ENCODE assay signal across 8 mouse cellular contexts in the genomic region with DNA sequence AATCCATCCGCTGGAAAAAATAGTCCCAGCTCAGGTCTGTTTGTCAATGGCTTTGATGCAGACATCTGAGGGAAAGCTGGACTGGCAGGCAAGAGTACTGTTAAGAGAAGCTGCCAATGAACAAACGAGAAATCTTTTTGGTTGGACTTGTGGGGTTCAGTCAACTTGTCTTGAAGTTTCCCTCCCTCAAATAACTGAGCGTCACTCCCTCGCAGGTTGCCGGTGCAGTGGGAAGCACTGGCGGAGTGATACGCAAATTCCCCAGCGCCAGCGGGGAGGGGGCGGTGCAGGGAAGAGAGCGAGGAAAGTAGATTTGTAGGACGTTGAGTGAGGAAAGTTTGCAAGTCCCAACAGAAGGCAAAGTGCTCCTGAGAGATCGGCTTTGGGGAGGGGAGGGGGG. TPM values are rescaled to one million over a fixed set of nuclear protein-coding genes. Genes with fewer than 3 reads are reported as not detected.
A peak's percentile ranks its signal among the peaks of the same experiment; 100 is the strongest.
DNase-seq lines count a peak whose midpoint lies in the region; ATAC-seq lines count a peak whose summit lies in the region.

A gene (plus strand): TSS at position 276 of the 400 bp plus-strand sequence.

- DNase-seq in cerebellum, adult 18-20 months: peak; percentile 2 to 10
- peak; percentile 81 for DNase-seq in embryo, embryonic 10.5 days (ENCODE audit: low spot score)
- DNase-seq in gastrocnemius, postnatal 36 days: peak; percentile 11 to 17
- DNase-seq in hindlimb bud, embryonic 11.5 days (ENCODE audit: extremely low spot score, low read depth, low spot score): peak; percentile 56
- DNase-seq in left cerebral cortex, postnatal 36 days (ENCODE audit: low spot score in 2 of 2): peak; percentile 10 to 13
- peak; percentile 8 for DNase-seq in right cerebral cortex, postnatal 25 days

- ATAC-seq in cerebellum, adult (ENCODE audit: insufficient number of reproducible peaks, low FRiP score, low TSS enrichment): no peak
- peak; percentile 77 for ATAC-seq in megakaryocyte progenitor cell, adult 5-6 weeks (replicated peaks; ENCODE audit: poor library complexity)

- intact Hi-C loops in gastrocnemius, postnatal 36 days (cut with DNase I): no loop called here
- intact Hi-C loops in left cerebral cortex, postnatal 36 days (cut with DNase I): no loop called here

RNA-seq across cellular contexts. Expression of the gene that starts here (rescaled TPM):
- total RNA-seq in gastrocnemius, postnatal 36 days (2021): 1 to 10 TPM; 2.7 to 3.4 TPM
- 1 to 10 TPM; 2.4 to 3.6 TPM for total RNA-seq in left cerebral cortex, postnatal 36 days (2021)
- total RNA-seq in megakaryocyte progenitor cell, adult 5-6 weeks (2015): 0.32 TPM in 1 of 2 replicates, not detected in the other
- total RNA-seq in megakaryocyte progenitor cell, adult 5-6 weeks (2017): not detected in 2 replicates

Comparison
In these comparisons a context has a peak if more than half of its experiments do, and no peak if none do; other contexts are left out.
1. Peak in ATAC-seq in megakaryocyte progenitor cell, adult 5-6 weeks; RNA of the gene not detected or under 1 TPM.
2. DNase-seq: peak in every context shown above with its lines; median percentile 81 in embryo, embryonic 10.5 days; 56 in hindlimb bud, embryonic 11.5 days; 14 in gastrocnemius, postnatal 36 days; 12 in left cerebral cortex, postnatal 36 days; 8 in right cerebral cortex, postnatal 25 days; 6 in cerebellum, adult 18-20 months.